Mouse (Mus musculus) CH12.LX (cell line): ENCODE measurements around the gene Gse1. TPM values are rescaled to one million over a fixed set of nuclear protein-coding genes. Genes with fewer than 3 reads are reported as not detected.

Source experiments
- DNase-seq: peaks from one replicate; pipeline ENCODE4 v3.0.0-alpha.2; 2013; ENCODE audit errors: extremely low read depth
- H3K27ac ChIP-seq: 2 replicates; pipeline ENCODE4 v1.5.1; 2012; ENCODE audit warnings: low read depth, mild to moderate bottlenecking, control low read depth, moderate library complexity; ENCODE audit not compliant: insufficient read depth
- H3K27me3 ChIP-seq: replicated peaks from 2 replicates; pipeline ENCODE3; 2012; ENCODE audit warnings: inconsistent platforms
- H3K36me3 ChIP-seq, 2 experiments: replicated peaks in 1 of 2; 2 replicates each; pipeline versions ENCODE3 to v1.6.1; 2012; ENCODE audit warnings: inconsistent platforms in 1 of 2, low read length in 1 of 2, mild to moderate bottlenecking in 1 of 2, mixed read lengths in 1 of 2, moderate library complexity in 1 of 2; ENCODE audit not compliant: control insufficient read depth in 1 of 2, insufficient read depth in 1 of 2
- H3K4me1 ChIP-seq, 2 experiments: 2 replicates each; pipeline ENCODE4 v1.6.1; 2012; ENCODE audit warnings: inconsistent platforms in 1 of 2, moderate library complexity in 1 of 2; ENCODE audit not compliant: insufficient read depth in 2 of 2, control insufficient read depth in 1 of 2
- H3K4me2 ChIP-seq: 2 replicates; pipeline ENCODE4 v1.6.1; 2012; ENCODE audit warnings: low read depth, mild to moderate bottlenecking, control low read depth; ENCODE audit not compliant: poor library complexity, insufficient read depth, severe bottlenecking
- H3K4me3 ChIP-seq, 3 experiments: fragments of 150-350 bp in 1 of 3; sonication (generic) in 1 of 3; replicated peaks in 1 of 3; 2 replicates each; pipeline versions ENCODE3 to v1.5.1; 2011 to 2012; ENCODE audit warnings: low read depth in 2 of 3, low read length in 2 of 3, mild to moderate bottlenecking in 2 of 3, moderate library complexity in 2 of 3, control low read depth in 1 of 3, improper control_type of control experiment in 1 of 3, inconsistent platforms in 1 of 3, mixed read lengths in 1 of 3; ENCODE audit not compliant: poor library complexity in 1 of 3
- H3K79me2 ChIP-seq: replicated peaks from 2 replicates; pipeline ENCODE4 v1.6.1; 2012; ENCODE audit warnings: mild to moderate bottlenecking, moderate library complexity; ENCODE audit not compliant: control insufficient read depth, poor library complexity, insufficient read depth, severe bottlenecking; ENCODE audit errors: extremely low read depth
- H3K9ac ChIP-seq: 2 replicates; pipeline ENCODE4 v1.6.1; 2012; ENCODE audit warnings: low read depth, mild to moderate bottlenecking, control low read depth, moderate library complexity; ENCODE audit not compliant: insufficient read depth
- H3K9me3 ChIP-seq: replicated peaks from 2 replicates; pipeline ENCODE3; 2012; ENCODE audit warnings: low read length, inconsistent platforms, mixed read lengths
- BHLHE40 ChIP-seq: IDR thresholded peaks from 2 replicates; pipeline ENCODE4 v1.6.1; 2011; ENCODE audit warnings: mild to moderate bottlenecking, low read depth, low read length, improper control_type of control experiment
- ELF1 ChIP-seq: IDR thresholded peaks from 2 replicates; pipeline ENCODE4 v1.6.1; 2014; ENCODE audit warnings: low read depth, mild to moderate bottlenecking, inconsistent platforms, low read length, improper control_type of control experiment
- ETS1 ChIP-seq: conservative IDR thresholded peaks from 2 replicates; pipeline ENCODE4 v1.6.1; 2012; ENCODE audit warnings: low read depth, mild to moderate bottlenecking, inconsistent platforms, low read length, improper control_type of control experiment, moderate library complexity
- IRF4 ChIP-seq: IDR thresholded peaks from 2 replicates; pipeline ENCODE4 v1.6.1; 2014; ENCODE audit warnings: low read depth, mild to moderate bottlenecking, inconsistent platforms, low read length, improper control_type of control experiment
- KAT2A ChIP-seq: IDR thresholded peaks from 2 replicates; pipeline ENCODE4 v1.6.1; 2012; ENCODE audit warnings: low read length, improper control_type of control experiment, inconsistent platforms; ENCODE audit not compliant: insufficient replicate concordance
- MAFK ChIP-seq: IDR thresholded peaks from 2 replicates; pipeline ENCODE4 v1.6.1; 2011; ENCODE audit warnings: low read length, improper control_type of control experiment; ENCODE audit not compliant: insufficient replicate concordance
- MXI1 ChIP-seq: IDR thresholded peaks from 2 replicates; pipeline ENCODE4 v1.6.1; 2011; ENCODE audit warnings: mild to moderate bottlenecking, low read depth, low read length, improper control_type of control experiment
- NELFE ChIP-seq: IDR thresholded peaks from 2 replicates; pipeline ENCODE4 v1.6.1; 2011; ENCODE audit warnings: low read depth, low read length, improper control_type of control experiment
- POLR2A ChIP-seq: IDR thresholded peaks from 2 replicates; pipeline ENCODE4 v1.6.1; 2011; ENCODE audit warnings: low read depth, mild to moderate bottlenecking, improper control_type of control experiment, low read length
- RCOR1 ChIP-seq: conservative IDR thresholded peaks from 2 replicates; pipeline ENCODE4 v1.6.1; 2012; ENCODE audit warnings: low read depth, mild to moderate bottlenecking, inconsistent platforms, low read length, improper control_type of control experiment
- SIN3A ChIP-seq: IDR thresholded peaks from 2 replicates; pipeline ENCODE4 v1.6.1; 2012; ENCODE audit warnings: low read length, improper control_type of control experiment, inconsistent platforms
- SMC3 ChIP-seq: IDR thresholded peaks from 2 replicates; pipeline ENCODE4 v1.6.1; 2011; ENCODE audit warnings: low read depth, low read length, improper control_type of control experiment
- TBP ChIP-seq: conservative IDR thresholded peaks from 2 replicates; pipeline ENCODE4 v1.6.1; 2011; ENCODE audit warnings: low read depth, low read length, improper control_type of control experiment
- TCF12 ChIP-seq: IDR thresholded peaks from 2 replicates; pipeline ENCODE4 v1.6.1; 2014; ENCODE audit warnings: low read depth, mild to moderate bottlenecking, inconsistent platforms, low read length, improper control_type of control experiment
- UBTF ChIP-seq: IDR thresholded peaks from 2 replicates; pipeline ENCODE4 v1.6.1; 2012; ENCODE audit warnings: low read depth, mild to moderate bottlenecking, inconsistent platforms, low read length, improper control_type of control experiment, moderate library complexity
- ZC3H11A ChIP-seq: IDR thresholded peaks from 2 replicates; pipeline ENCODE4 v1.6.1; 2012; ENCODE audit warnings: low read depth, mild to moderate bottlenecking, inconsistent platforms, low read length, improper control_type of control experiment
- ZNF384 ChIP-seq: IDR thresholded peaks from 2 replicates; pipeline ENCODE4 v1.6.1; 2012; ENCODE audit warnings: low read depth, low read length, improper control_type of control experiment, inconsistent platforms
- dilution Hi-C: fragments of 300-500 bp; cut with MboI; formaldehyde crosslinking; loops from 2 replicates; pipeline ENCODE4 v1.14.3; 2020; ENCODE audit warnings: low sequenced_read_pairs; ENCODE audit not compliant: extremely low pct_unique_long_range_greater_than_20kb, extremely low pct_ligation_motif_present
- in situ Hi-C: fragments of 300-500 bp; cut with MboI; formaldehyde crosslinking; loops from 3 replicates; pipeline ENCODE4 v1.14.3; 2019; ENCODE audit warnings: low sequenced_read_pairs, low pct_ligation_motif_present, low pct_unique_long_range_greater_than_20kb, mixed read lengths
- polyA plus RNA-seq: library from polyadenylated mRNA; unstranded; fragments of >175 nt; gene quantifications from 2 replicates; pipeline ENCODE4 v1.2.1, GENCODE M21; 2012; ENCODE audit warnings: low read depth; ENCODE audit not compliant: insufficient read length
- total RNA-seq, 2 experiments: library from RNA; depleted of rRNA; stranded (reverse); fragments of 300-350 nt in 1 of 2; fragments of >200 nt in 1 of 2; gene quantifications; 2 replicates each; pipeline ENCODE4 v1.2.3; 2012 to 2014

Gse1 gene
- total and polyA plus RNA-seq, 3 experiments = 1.3 to 9.8 (median 8.5) TPM

- Histone ChIP-seq H3K9ac (no peak overlapping the region), H3K4me2 (no peak overlapping the region), H3K9me3 (no peaks in the 10 kb centered on the region), H3K27me3 (no peaks in the 10 kb centered on the region), H3K79me2 (peaks cover 94% of the 10 kb centered on the region), H3K4me1 (peaks cover 47 to 89% of the 10 kb centered on the region in 2 experiments), H3K36me3 (peaks cover 2 to 46% of the 10 kb centered on the region in 2 experiments), H3K27ac (no peak overlapping the region), H3K4me3 (no peak overlapping the region)
- no peak for TF ChIP-seq ELF1
- no peak for TF ChIP-seq MXI1
- TF ChIP-seq NELFE = no peak
- no peak for TF ChIP-seq KAT2A
- no peak for TF ChIP-seq ZC3H11A
- no peak for TF ChIP-seq BHLHE40
- TF ChIP-seq MAFK = no peak
- no peak for TF ChIP-seq TBP
- no peak for TF ChIP-seq ETS1
- no peak for TF ChIP-seq POLR2A
- no peak for TF ChIP-seq SMC3
- TF ChIP-seq TCF12 = no peak
- no peak for TF ChIP-seq RCOR1
- TF ChIP-seq IRF4 = no peak
- no peak for TF ChIP-seq ZNF384
- no peak for TF ChIP-seq UBTF
- TF ChIP-seq SIN3A = no peak
- dilution Hi-C loops (no loop called here), in situ Hi-C loops (no loop called here)
- DNase-seq = no peak
Measured at GRCm38 (mm10) chr8:120498926-120499605, 270.8 kb downstream of the Gse1 start.

DNA sequence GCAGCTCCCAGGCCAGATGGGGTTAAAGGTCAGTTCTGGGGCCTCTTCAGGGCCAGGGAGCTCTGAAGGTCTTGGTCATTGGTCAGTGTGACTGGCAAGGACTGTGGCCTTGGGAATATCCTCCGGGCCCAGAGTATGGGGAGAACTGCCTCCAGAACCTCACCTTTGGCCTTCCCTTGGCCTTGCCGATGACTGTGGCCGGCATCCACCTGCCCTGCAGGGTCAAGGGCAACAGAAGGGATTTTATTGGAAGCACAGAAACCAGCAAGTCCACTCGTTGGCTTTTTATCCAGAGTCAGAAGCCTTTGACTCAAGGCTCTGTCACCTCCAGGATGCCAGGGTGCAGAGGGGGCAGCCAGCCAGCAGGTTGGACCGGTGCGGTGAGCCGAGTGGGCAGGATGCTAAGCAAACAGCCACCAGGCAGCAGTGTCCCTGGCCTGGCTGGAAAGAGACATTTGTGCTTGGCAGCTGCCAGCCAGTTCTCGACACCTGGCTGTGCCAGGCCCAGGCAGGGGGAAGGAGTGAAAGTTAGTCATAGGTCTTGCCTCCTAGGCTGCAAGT, 272.5 kb downstream of the Gse1 start:
- Histone ChIP-seq H3K9ac (no peak overlapping the region), H3K27me3 (no peaks in the 10 kb centered on the region), H3K4me3 (no peak overlapping the region), H3K4me2 (no peak overlapping the region), H3K27ac (no peak overlapping the region), H3K79me2 (peaks cover 93% of the 10 kb centered on the region), H3K36me3 (peaks cover 0 to 43% of the 10 kb centered on the region in 2 experiments), H3K4me1 (peaks cover 39 to 88% of the 10 kb centered on the region in 2 experiments), H3K9me3 (no peaks in the 10 kb centered on the region)
- in situ Hi-C loops = no loop called here
- no peak for TF ChIP-seq ELF1
- DNase-seq = no peak
- dilution Hi-C loops = no loop called here
